In the genomic region with DNA sequence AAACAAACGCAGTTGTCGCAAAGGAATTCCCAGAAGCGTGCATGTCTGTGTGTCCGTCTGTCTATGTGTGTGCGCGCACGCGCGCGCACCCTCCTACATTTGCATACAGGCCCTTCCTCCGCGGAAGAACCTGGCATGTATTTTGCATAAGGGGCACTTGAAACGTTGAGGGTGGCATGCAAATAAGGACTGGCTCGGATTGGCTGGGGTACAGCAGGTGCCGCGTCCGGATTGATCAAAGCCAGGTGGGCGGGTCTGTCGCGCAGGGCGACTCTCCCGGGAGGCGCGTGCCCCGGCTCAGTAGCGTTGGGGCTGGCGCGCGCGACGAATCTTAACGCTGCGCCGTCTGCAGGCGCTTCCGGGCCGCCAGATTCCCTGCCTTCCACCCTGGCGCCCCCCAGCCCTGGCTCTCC, we compare ENCODE assay signal across 8 mouse cellular contexts. TPM values are rescaled to one million over a fixed set of nuclear protein-coding genes. Genes with fewer than 3 reads are reported as not detected.
A peak's percentile ranks its signal among the peaks of the same experiment; 100 is the strongest.
DNase-seq lines count a peak whose midpoint lies in the region; ATAC-seq and TF ChIP-seq lines count a peak whose summit lies in the region.

Gene Pim2 (plus strand): TSS at position 256 of the 413 bp plus-strand sequence.

- H3K27me3 ChIP-seq in CH12.LX (replicated peaks): no peaks in the 10 kb centered on the region
- no peaks in the 10 kb centered on the region for H3K27me3 ChIP-seq in forebrain, embryonic 10.5 days (ENCODE audit: poor library complexity, severe bottlenecking)
- no peaks in the 10 kb centered on the region for H3K27me3 ChIP-seq in heart, embryonic 15.5 days
- H3K27me3 ChIP-seq in liver, embryonic 13.5 days: no peaks in the 10 kb centered on the region
- H3K27me3 ChIP-seq in stomach, embryonic 16.5 days (ENCODE audit: control insufficient read depth, insufficient read depth, low read length): no peaks in the 10 kb centered on the region

- H3K9ac ChIP-seq in CH12.LX (ENCODE audit: insufficient read depth, low read depth): peak within 1 kb of the TSS; percentile 97
- peak within 1 kb of the TSS; percentile 51 for H3K9ac ChIP-seq in heart, embryonic 15.5 days
- peak within 1 kb of the TSS; percentile 68 for H3K9ac ChIP-seq in liver, embryonic 13.5 days
- peak within 1 kb of the TSS; percentile 58 for H3K9ac ChIP-seq in stomach, embryonic 16.5 days (ENCODE audit: low read length)

- H3K4me3 ChIP-seq in CH12.LX (replicated peaks in 1 of 3; ENCODE audit: low read depth in 2 of 3, low read length in 2 of 3, poor library complexity in 1 of 3): peak within 1 kb of the TSS; percentile 79 to 100 (median 82)
- peak within 1 kb of the TSS; percentile 62 for H3K4me3 ChIP-seq in forebrain, embryonic 10.5 days
- H3K4me3 ChIP-seq in heart, embryonic 15.5 days: peak within 1 kb of the TSS; percentile 53
- H3K4me3 ChIP-seq in liver, embryonic 13.5 days (replicated peaks): peak within 1 kb of the TSS; percentile 59
- H3K4me3 ChIP-seq in stomach, embryonic 16.5 days (replicated peaks; ENCODE audit: low read length): peak within 1 kb of the TSS; percentile 46

- peak; percentile 95 for TF ChIP-seq POLR2A in CH12.LX (IDR thresholded peaks at IDR 0.05; ENCODE audit: low read depth, low read length)

- TF ChIP-seq EP300 in CH12.LX (IDR thresholded peaks at IDR 0.05; ENCODE audit: low read length): no peak

- no peak for TF ChIP-seq RAD21 in CH12.LX (IDR thresholded peaks at IDR 0.05; ENCODE audit: low read depth, low read length)

- peak; percentile 88 for ATAC-seq in heart, embryonic 15.5 days (replicated peaks; ENCODE audit: insufficient number of reproducible peaks, insufficient read depth, low FRiP score, low read depth)
- ATAC-seq in liver, embryonic 13.5 days (ENCODE audit: low read depth): peak; percentile 95
- peak; percentile 92 for ATAC-seq in stomach, embryonic 16.5 days (ENCODE audit: insufficient read depth, low FRiP score)

- dilution Hi-C loops in CH12.LX (cut with MboI; ENCODE audit: extremely low pct_ligation_motif_present, extremely low pct_unique_long_range_greater_than_20kb, low sequenced_read_pairs): no loop called here

- peak within 1 kb of the TSS; percentile 73 for H3K4me2 ChIP-seq in CH12.LX (ENCODE audit: insufficient read depth, low read depth, poor library complexity, severe bottlenecking)
- peak within 1 kb of the TSS; percentile 91 for H3K4me2 ChIP-seq in heart, embryonic 15.5 days
- H3K4me2 ChIP-seq in liver, embryonic 13.5 days: peak within 1 kb of the TSS; percentile 90
- H3K4me2 ChIP-seq in stomach, embryonic 16.5 days (ENCODE audit: low read depth, low read length): peak within 1 kb of the TSS; percentile 67

- peak within 1 kb of the TSS; percentile 90 for H3K27ac ChIP-seq in CH12.LX (ENCODE audit: insufficient read depth, low read depth)
- peak within 1 kb of the TSS; percentile 69 for H3K27ac ChIP-seq in forebrain, embryonic 10.5 days
- H3K27ac ChIP-seq in heart, embryonic 15.5 days: no peak within 1 kb of the TSS
- H3K27ac ChIP-seq in liver, embryonic 13.5 days: no peak within 1 kb of the TSS; the same call in 1 of the 2 replicates
- no peak within 1 kb of the TSS for H3K27ac ChIP-seq in stomach, embryonic 16.5 days (ENCODE audit: low read length)

- peak; percentile 92 for DNase-seq in CH12.LX (ENCODE audit: extremely low read depth)
- DNase-seq in c-Kit-positive CD71-negative TER-119-negative erythroid progenitor cells, embryonic 14.5 days (ENCODE audit: low read depth): peak; percentile 59
- peak; percentile 71 for DNase-seq in forebrain, embryonic 10.5 days (ENCODE audit: extremely low spot score, low spot score)
- peak; percentile 86 to 94 for DNase-seq in kidney, postnatal 25 days
- peak; percentile 79 for DNase-seq in liver, embryonic 13.5 days
- peak; percentile 82 to 89 for DNase-seq in natural killer cell, adult 2 months (ENCODE audit: low spot score in 2 of 2)

- no peak for TF ChIP-seq CTCF in CH12.LX (conservative IDR thresholded peaks at IDR 0.05 in 1 of 2, IDR thresholded peaks at IDR 0.05 in 1 of 2; ENCODE audit: low read depth in 2 of 2, low read length in 2 of 2)

- in situ Hi-C loops in CH12.LX (cut with MboI; ENCODE audit: low pct_ligation_motif_present, low pct_unique_long_range_greater_than_20kb, low sequenced_read_pairs): no loop called here

- 8% methylated on average over 36 of the region's 38 CpGs for WGBS in forebrain, embryonic 10.5 days
- WGBS in heart, embryonic 15.5 days: 18% methylated on average over 22 of the region's 38 CpGs
- WGBS in liver, embryonic 13.5 days (ENCODE audit: insufficient replicate concordance): 15% methylated on average over 38 of the region's 38 CpGs
- WGBS in stomach, embryonic 16.5 days: 12% methylated on average over 38 of the region's 38 CpGs

- peaks cover 44 to 53% of the 10 kb centered on the region in 2 experiments for H3K36me3 ChIP-seq in CH12.LX (replicated peaks in 1 of 2; ENCODE audit: control insufficient read depth in 1 of 2, insufficient read depth in 1 of 2, low read length in 1 of 2)
- peaks cover 21% of the 10 kb centered on the region for H3K36me3 ChIP-seq in forebrain, embryonic 10.5 days (replicated peaks)
- no peaks in the 10 kb centered on the region for H3K36me3 ChIP-seq in heart, embryonic 15.5 days
- peaks cover 32% of the 10 kb centered on the region for H3K36me3 ChIP-seq in liver, embryonic 13.5 days
- H3K36me3 ChIP-seq in stomach, embryonic 16.5 days (ENCODE audit: control insufficient read depth, insufficient read depth, low read length): no peaks in the 10 kb centered on the region

- H3K79me2 ChIP-seq in CH12.LX (replicated peaks; ENCODE audit: control insufficient read depth, extremely low read depth, insufficient read depth, poor library complexity, severe bottlenecking): peaks cover 42% of the 10 kb centered on the region

- no peaks in the 10 kb centered on the region for H3K9me3 ChIP-seq in CH12.LX (replicated peaks; ENCODE audit: low read length)
- H3K9me3 ChIP-seq in forebrain, embryonic 10.5 days: peaks cover 4% of the 10 kb centered on the region; the same call in 1 of the 2 replicates
- H3K9me3 ChIP-seq in heart, embryonic 15.5 days (replicated peaks): no peaks in the 10 kb centered on the region
- H3K9me3 ChIP-seq in liver, embryonic 13.5 days (replicated peaks): no peaks in the 10 kb centered on the region
- H3K9me3 ChIP-seq in stomach, embryonic 16.5 days (replicated peaks; ENCODE audit: control insufficient read depth, low read length): no peaks in the 10 kb centered on the region

- peaks cover 4 to 20% of the 10 kb centered on the region in 2 experiments; a peak in 2 of 4 replicates for H3K4me1 ChIP-seq in CH12.LX (ENCODE audit: control insufficient read depth in 1 of 2, insufficient read depth in 2 of 2)
- H3K4me1 ChIP-seq in forebrain, embryonic 10.5 days: peaks cover 24% of the 10 kb centered on the region
- H3K4me1 ChIP-seq in heart, embryonic 15.5 days (replicated peaks): peaks cover 11% of the 10 kb centered on the region
- H3K4me1 ChIP-seq in liver, embryonic 13.5 days (replicated peaks): peaks cover 24% of the 10 kb centered on the region
- peaks cover 6% of the 10 kb centered on the region; the same call in 1 of the 2 replicates for H3K4me1 ChIP-seq in stomach, embryonic 16.5 days (ENCODE audit: control insufficient read depth, insufficient read depth, low read length)

TF ChIP-seq in CH12.LX, 34 proteins besides CTCF, POLR2A, EP300 and RAD21 (continues in another document):
- TF ChIP-seq USF1 (IDR thresholded peaks at IDR 0.05; ENCODE audit: low read depth, low read length) (peak; percentile 61), MXI1 (IDR thresholded peaks at IDR 0.05; ENCODE audit: low read depth, low read length) (peak; percentile 77; the same call in 1 of the 2 replicates), MAX (IDR thresholded peaks at IDR 0.05; ENCODE audit: low read length) (peak; percentile 27; the same call in 1 of the 2 replicates), ETS1 (conservative IDR thresholded peaks at IDR 0.05; ENCODE audit: low read depth, low read length) (peak; percentile 61), CHD1 (IDR thresholded peaks at IDR 0.05; ENCODE audit: low read depth, low read length) (no peak), ZKSCAN1 (IDR thresholded peaks at IDR 0.05; ENCODE audit: borderline replicate concordance, low read depth, low read length) (no peak), ZMIZ1 (IDR thresholded peaks at IDR 0.05; ENCODE audit: low read depth, low read length) (peak; percentile 98), ELF1 (IDR thresholded peaks at IDR 0.05; ENCODE audit: low read depth, low read length) (peak; percentile 80), SMC3 (IDR thresholded peaks at IDR 0.05; ENCODE audit: low read depth, low read length) (no peak; the same call in 1 of the 2 replicates), IRF4 (IDR thresholded peaks at IDR 0.05; ENCODE audit: low read depth, low read length) (peak; percentile 32; the same call in 1 of the 2 replicates), ZC3H11A (IDR thresholded peaks at IDR 0.05; ENCODE audit: low read depth, low read length) (no peak), KAT2A (IDR thresholded peaks at IDR 0.05; ENCODE audit: insufficient replicate concordance, low read length) (no peak), GABPA (IDR thresholded peaks at IDR 0.05; ENCODE audit: insufficient replicate concordance, low read depth, low read length) (no peak), UBTF (IDR thresholded peaks at IDR 0.05; ENCODE audit: low read depth, low read length) (0 out of 2 replicates have a peak, but pooled peaks have one; percentile 48), MEF2A (IDR thresholded peaks at IDR 0.05; ENCODE audit: borderline replicate concordance, low read depth, low read length) (no peak), SIN3A (IDR thresholded peaks at IDR 0.05; ENCODE audit: low read length) (peak; percentile 56; the same call in 1 of the 2 replicates), POLR2AphosphoS2 (IDR thresholded peaks at IDR 0.05; ENCODE audit: low read depth, low read length) (peak; percentile 93), TBP (conservative IDR thresholded peaks at IDR 0.05; ENCODE audit: low read depth, low read length) (peak; percentile 87), JUN (IDR thresholded peaks at IDR 0.05; ENCODE audit: insufficient read depth, low read depth, low read length) (no peak), BHLHE40 (IDR thresholded peaks at IDR 0.05; ENCODE audit: low read depth, low read length) (peak; percentile 93), ZNF384 (IDR thresholded peaks at IDR 0.05; ENCODE audit: low read depth, low read length) (no peak), CHD2 (IDR thresholded peaks at IDR 0.05; ENCODE audit: low read length) (no peak)

RNA-seq across cellular contexts. Expression of gene Pim2, which starts in this region (rescaled TPM):
- total RNA-seq in CH12.LX (2012; rRNA removed) (102 and 177 TPM in 2 replicates), CH12.LX (2014; rRNA removed) (91.7 and 119 TPM in 2 replicates)
- 146 and 171 TPM in 2 replicates for polyA plus RNA-seq in CH12.LX (2012; ENCODE audit: insufficient read length, low read depth)
- 10.4 and 14.0 TPM in 2 replicates for polyA plus RNA-seq in forebrain, embryonic 10.5 days (2016; fragmentation: Nextera tagmentation; extraction: Ambion mirVana)
- polyA plus RNA-seq in heart, embryonic 15.5 days (2015; fragmentation: Nextera tagmentation; extraction: Ambion mirVana): 4.5 and 6.3 TPM in 2 replicates
- polyA plus RNA-seq in liver, embryonic 13.5 days (2015; fragmentation: Nextera tagmentation; extraction: Ambion mirVana): 2.8 and 4.3 TPM in 2 replicates
- polyA plus RNA-seq in stomach, embryonic 16.5 days (2015; fragmentation: Nextera tagmentation; extraction: Ambion mirVana): 10.9 and 11.1 TPM in 2 replicates

Comparison
In these comparisons a context has a peak if more than half of its experiments do, and no peak if none do; other contexts are left out.
1. H3K27ac ChIP-seq: peak in CH12.LX (single experiment) and forebrain, embryonic 10.5 days (single experiment); none in heart, embryonic 15.5 days (single experiment), liver, embryonic 13.5 days (single experiment) and stomach, embryonic 16.5 days (single experiment).
2. Peak in every context shown above with its lines, with median percentiles within 50 percentile points of each other: DNase-seq, H3K4me2 ChIP-seq, H3K4me3 ChIP-seq, H3K9ac ChIP-seq and ATAC-seq.